Mouse (Mus musculus) heart, adult 18-20 months (tissue): ENCODE data around the gene Letm1. TPM values are rescaled to one million over a fixed set of nuclear protein-coding genes. Genes with fewer than 3 reads are reported as not detected.

ENCODE experiments used
- DNase-seq, 2 experiments: peaks; one replicate each; pipeline ENCODE4 v3.0.0; 2021 to 2022; ENCODE audit warnings: mixed read lengths in 1 of 2
- total RNA-seq, 2 experiments: library from RNA; stranded (reverse); gene quantifications; 2 replicates each; pipeline ENCODE4 v1.2.3; 2021

Letm1 gene
- total RNA-seq, 2 experiments from 2014 or later = 141 to 143 TPM

DNA sequence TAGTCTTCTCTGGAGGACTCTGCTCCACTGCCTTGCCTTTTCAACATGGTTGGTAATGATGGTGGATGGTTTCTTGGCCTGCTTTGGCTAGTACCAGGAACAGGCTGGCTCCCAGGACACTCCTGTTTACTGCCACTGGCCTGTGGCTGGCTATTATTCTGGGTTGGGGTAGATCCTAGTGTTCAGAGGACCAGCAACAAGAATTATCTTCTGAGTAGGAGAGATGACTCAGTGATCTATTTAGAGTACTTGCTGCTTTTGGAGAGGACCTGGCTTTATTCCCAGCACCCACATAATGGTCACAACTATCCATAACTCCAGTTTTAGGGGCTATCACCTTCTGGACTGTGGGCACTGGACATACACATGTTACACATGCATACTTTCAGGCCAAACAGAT lies 44.3 kb downstream of the Letm1 start:
- no peak for DNase-seq

DNA sequence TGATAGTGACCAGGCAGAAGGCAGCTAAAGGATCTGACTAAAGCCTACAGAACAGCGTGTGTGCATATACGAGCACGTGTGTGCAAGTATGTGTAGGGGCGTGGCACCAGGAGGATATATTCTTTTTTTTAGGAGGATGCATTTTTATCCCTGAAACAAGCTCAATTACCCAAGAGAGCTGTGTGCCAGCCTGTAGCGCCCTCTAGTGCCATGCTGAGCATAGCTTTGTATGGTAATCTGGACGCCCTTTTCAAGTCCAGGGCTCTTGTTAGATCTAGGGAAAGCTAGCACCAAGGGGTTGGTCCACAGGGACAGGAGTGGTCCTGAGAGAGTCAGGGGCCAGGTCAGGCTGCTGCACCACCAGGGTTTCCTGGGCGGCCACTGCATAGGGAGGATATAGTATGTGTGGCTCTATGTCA lies 44.7 kb downstream of the Letm1 start:
- DNase-seq = peak; percentile 63 to 85

DNA sequence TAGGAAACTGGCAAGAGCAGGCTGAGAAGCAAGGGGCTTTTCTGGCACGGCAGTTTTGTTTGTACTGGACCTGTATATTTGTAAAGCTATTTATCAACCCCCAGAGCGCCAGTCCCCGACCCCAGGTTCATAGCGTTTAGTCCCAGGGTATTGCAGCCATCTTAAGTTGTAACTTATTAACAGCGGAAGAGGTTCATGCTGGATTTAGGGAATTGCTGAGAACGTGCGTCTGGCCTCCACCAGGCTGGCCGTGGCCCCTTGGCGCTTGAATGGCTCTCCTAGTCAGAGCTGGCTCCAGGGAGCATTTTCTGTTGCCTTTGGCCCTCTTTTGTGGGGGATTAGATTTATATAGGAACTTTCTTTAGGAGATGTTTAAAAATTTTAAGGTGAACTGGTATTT lies 46.4 kb downstream of the Letm1 start:
- no peak for DNase-seq

DNA sequence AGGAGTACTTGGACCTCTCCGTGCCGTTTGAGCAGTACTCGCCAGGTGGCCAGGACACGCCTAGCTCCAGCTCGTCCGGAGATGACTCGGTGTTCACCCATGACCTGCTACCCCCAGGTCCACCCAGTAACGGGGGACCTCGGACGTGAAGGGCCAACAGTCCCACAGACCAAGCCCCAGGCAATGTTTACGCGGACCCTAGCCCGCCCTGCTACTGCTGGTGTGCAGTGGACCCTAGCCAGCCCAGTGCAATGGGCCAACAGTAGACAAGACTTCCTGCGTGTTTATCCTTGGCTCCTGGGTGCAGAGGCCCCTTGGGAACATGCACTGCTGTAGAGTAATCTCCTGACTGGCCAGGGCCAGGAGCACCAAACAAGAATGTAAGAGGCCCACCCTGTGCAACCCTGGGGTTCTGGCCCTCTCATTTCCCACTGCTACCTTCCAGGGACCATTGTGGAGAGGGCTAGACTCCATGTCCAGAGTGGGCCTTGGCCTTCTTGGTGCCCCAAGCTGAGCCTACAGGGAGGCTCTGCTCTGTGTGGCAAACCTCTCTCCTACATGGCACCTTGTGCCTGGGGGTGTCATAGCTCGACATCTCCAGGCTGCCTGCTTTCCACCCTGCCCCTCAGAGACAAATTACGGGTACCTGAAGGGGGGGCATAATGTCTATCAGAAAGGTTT lies 47.1 kb downstream of the Letm1 start:
- no peak for DNase-seq

DNA sequence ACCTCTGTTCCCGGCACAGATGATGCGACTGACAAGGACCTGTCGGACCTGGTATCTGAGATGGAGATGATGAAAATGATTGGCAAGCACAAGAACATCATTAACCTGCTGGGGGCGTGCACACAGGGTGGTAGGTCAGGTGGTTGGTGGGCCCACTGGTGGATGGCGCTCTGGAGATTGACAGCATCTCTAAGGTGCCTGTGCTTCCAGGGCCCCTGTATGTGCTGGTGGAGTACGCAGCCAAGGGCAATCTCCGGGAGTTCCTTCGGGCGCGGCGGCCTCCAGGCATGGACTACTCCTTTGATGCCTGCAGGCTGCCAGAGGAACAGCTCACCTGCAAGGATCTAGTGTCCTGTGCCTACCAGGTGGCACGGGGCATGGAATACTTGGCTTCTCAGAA lies 48.8 kb downstream of the Letm1 start:
- no peak for DNase-seq

DNA sequence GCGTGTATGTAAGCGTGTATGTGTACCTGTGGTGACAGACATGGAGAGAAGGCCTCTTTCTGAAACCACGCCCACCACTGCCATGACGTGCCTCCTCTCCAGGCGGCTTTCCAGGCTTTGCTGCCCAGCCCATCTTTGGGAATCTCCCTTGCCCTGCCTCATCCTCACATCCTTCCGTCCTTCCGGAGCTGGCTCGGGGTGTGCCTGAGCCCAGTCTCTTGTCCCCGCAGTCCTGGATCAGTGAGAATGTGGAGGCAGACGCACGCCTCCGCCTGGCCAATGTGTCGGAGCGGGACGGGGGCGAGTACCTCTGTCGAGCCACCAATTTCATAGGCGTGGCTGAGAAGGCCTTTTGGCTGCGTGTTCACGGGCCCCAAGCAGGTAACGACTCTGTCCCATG lies 51.6 kb downstream of the Letm1 start:
- DNase-seq = no peak

DNA sequence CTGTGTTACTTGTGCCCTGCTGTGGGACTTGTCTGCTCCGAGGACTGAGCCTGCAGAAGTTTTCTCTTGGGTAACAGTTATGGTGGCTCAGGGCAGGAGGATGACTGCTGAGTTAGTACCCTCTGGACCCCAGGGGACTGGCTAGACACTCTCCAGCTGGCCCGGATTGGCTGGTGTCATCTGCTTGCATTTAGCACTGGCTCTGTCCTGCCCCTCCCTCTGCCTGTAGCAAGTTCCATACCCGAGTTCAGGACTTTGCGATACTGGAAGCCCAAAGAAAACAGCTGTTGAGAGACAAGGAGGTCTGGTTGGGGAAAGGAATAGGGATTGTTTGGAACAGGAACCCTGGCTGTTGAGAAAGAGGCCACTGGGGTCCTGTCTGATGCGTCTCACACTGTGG lies 52.1 kb downstream of the Letm1 start:
- DNase-seq = no peak

DNA sequence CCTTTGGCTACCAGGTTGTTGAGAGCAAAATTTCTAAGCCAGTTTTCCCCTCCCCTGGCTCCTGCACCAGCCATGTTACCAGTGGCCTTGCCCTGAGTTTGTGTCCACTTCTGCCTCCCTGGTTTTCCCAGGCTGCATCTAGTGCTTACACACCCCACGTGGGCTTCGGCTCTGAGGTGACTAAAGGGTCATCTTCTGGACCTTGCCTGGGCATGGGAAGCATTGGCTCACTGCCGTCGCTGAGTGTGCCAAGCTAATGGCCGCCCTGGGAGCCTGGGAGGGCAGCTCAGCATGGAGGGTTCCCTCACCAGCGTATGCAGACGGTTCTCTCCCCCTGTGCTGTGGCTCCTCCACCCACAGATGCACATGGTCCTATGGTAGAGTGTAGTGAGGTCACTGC lies 53.8 kb downstream of the Letm1 start:
- no peak for DNase-seq

DNA sequence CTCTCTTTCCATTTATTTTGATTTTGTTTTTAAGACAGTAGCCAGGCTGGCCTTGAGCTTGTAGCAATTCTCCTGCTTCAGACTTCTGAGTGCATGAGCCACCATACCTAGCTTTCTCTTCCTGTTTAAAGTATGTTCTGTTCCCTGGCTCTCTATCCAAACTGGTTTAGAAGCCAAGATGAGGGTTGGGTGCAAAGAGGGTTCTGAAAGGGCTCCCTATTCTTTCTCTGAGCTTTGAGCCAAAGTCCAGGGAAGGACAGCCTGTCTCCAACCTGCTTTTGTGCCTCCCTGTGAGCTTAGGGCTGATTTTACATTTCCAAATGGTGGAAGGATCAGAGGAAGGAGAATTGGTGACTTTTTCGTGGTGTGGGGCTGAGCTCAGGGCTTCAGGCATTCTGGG lies 55.7 kb downstream of the Letm1 start:
- DNase-seq = no peak

DNA sequence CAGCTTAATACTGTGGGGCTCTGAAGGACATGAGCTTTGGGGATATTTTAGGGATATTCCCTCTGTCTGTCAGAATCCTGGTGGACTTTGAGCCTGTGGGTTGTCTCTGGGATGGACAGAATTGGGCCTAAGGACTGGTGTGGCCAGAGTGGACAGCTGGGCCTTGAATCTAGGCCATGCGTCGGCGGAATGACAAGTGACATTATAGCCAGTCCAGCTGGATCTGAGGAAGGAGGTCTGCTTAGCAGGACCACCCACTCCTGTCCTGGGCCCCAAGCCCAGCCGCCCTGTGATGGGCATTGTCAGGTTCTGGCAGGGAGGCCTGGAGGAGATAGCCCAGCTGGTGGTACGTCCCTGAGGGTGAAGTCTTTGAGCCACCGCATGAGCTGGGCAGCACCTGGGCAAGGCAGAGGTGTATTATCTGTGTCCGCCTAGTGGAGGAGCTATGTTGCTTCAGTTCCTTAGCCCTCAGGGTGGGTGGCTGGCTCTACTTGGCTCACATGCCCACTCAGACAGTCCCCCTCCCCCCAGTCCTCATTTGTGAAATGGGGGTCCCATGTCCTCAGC lies 56.5 kb downstream of the Letm1 start:
- DNase-seq = no peak

DNA sequence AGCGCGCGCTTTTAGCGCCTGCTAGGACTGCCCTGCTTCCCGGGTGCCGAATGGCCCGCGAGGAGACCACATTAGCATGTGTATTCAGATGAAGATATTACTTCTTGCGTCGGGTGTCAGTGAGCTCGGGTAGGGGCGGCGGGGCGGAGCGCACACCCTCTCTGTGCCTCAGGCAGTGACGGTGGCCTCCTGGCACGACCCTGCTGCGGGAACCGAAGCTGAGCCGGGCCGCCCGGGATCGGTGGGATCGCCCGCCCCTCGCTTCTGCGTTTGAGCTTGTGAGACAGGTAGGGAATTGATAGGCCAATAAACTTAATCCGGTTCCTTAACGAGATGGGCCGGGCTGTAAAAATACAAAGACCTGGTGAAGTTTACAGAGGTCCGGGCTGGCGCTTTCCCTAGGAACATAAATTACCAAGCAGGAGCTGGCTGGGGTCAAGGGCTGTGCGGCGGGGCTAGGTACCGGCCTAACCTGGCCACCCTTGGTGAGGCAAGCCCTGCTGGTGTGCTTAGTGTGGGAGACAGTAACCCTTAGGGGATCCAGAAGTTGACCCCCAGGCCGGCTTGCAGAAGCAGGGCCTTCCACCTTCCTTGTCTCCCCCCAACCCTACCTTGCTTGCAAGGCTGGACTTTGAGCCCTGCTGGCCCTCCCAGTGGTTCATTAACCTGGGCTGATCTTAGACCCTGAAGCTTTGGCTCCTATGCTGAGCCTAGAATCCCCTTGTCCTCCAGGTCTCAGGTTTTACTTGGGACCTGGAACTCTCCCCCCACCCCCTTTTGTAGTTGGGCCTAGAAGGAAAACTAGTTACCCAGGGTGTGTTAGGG lies 58.8 kb downstream of the Letm1 start:
- no peak for DNase-seq

DNA sequence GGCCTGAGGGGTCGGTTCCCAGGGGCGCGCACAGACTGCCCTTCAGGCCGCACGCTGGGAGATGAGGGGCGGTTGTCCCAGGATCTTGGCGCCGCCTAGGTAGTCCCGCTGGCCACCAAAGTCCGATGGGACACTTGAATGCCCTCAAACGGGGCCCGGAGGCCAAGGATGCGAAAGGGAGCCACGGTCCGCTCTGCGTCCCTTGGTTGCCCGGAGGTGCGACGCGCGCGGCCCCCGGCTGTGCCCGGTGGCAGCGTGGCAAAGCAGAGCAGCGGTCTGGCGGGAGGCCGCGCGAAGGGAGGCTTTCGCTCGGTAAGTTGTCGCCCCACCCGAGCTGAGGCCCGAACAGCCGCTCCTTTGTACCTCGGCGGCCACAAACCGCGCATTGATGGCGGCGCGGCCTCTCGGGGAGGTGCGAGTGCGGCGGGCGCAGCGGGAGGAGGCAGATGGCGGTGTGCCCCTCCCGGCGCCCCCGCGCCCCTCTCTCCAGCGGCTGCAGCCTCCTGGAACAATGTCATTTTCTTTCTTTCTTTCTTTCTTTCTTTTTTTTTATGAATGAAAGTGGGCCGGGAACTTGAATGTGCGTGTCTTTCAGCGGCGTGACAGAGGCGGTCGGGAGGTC lies 59.5 kb downstream of the Letm1 start:
- DNase-seq = no peak

DNA sequence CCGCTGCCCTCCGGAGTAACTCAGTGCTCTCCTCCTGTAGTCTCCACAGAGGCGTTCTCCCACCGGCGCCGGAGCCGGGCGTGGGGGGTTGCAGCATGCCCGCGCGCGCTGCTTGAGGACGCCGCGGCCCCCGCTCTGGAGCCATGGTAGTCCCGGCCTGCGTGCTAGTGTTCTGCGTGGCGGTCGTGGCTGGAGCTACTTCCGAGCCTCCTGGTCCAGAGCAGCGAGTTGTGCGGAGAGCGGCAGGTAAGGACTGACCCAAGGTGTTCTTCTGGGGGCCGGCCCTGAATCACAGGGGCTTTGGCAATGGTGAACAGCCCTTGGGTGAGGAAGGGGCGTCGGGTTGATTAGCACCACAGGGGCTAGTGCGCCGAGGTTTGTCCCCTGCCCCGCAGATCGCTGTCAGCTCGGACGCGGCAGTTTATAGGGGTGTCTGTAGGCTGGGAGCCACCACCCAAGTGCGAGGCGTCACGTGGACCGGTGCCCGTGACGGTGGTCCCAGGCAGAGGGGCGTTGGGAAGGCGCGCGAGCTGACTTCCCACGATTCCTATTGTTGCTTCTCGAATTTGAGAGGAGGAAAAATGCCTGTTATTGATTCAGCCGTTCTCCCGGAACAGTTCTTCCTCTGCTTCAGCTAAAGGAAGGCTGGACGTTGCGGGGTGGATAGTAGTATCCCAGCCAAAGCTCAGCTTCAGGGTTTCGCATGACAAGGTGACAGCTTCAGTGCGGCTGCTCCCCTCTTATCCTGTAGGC lies 60.2 kb downstream of the Letm1 start:
- peak in 1 of 2 experiments; percentile 41 for DNase-seq

DNA sequence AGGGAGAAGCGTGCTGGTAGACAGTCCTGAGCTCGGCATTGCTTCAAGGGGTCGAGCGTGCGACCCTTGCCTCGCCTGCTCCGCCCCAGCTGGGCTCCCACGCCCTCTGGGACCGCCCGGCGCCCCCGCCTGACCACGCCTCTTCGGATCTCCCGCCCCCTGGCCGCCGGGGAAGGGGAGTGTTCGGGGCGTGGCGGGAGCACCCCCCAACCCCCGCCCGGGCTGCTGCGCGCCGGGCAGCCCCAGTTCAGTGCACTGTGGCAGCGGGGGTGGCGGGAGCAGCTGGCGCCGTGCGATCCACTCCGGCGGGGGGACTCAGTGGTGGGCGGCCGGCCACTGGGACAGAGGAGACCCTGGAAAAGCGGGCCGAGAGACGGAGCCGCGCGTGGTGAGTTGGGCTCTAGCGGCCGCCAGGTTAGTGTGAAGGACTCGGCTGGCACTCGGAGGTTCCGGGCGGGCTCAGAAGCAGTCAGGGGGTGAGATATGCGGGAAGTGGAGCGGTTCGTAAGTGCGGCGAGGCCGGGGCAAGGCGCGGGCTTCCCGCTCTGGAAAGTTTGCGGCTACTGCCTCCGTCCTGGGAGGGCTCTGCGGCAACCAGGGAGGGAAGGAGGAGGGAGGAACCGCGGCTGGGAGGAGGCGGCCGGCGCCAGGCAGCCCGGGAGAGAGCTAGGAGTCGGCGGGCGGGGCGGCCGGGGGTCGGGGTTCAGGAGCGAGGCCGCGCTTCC lies 60.9 kb downstream of the Letm1 start, which contains the start of gene Fgfr3:
Gene Fgfr3, plus strand, starts transcription at position 134 of the 725 bp plus-strand sequence.
- DNase-seq = peak; percentile 79 to 83

DNA sequence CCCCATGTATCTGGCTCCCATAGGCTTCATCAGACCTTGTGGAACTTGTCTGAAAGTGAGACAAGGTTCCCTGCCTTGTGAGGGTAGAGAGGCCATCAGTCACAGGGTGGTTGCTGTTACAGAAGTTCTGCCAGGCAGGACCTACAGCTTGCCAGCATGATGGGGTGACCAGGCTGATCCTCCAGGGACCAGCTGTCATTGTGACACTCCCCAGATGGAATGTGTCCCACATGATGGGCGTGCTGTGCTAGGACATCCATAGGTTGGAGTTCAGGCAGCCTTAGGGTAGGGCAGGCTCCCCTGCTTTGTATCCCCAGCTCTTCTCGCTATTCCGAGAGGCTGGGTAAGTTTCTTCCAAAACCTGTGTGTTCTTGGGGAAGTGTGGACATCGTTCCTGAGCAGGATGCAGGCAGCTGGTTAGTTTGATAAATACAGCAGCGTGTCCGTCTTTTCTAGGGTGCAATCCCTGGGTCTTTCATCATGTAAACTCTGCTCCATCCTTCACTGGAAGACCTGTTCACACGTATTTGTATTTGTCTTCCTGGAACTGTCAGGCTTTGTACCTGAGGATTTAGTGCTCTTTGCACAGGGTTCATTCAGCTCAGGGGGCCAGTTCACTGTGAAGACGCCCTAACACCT lies 61.6 kb downstream of the Letm1 start:
- no peak for DNase-seq

DNA sequence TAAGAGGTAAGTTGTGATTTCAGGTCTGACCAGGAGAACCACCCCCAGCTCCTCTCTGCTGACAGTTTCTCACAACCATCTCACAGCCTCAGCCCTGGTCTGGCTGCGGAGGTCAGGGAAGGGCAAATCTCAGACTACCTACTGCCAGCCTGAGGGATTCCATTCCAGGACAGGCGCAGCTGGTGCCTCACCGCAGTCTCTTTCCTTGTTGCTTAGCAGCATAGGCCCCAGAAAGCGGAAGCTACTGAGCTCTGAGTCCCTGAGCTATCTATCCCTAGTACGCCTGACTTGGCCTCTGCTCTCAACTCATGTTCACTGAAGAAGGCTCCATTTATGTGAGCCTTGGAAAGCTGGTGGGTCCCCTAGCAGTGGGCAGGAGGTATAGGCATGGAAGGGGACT lies 64.2 kb downstream of the Letm1 start:
- no peak for DNase-seq

DNA sequence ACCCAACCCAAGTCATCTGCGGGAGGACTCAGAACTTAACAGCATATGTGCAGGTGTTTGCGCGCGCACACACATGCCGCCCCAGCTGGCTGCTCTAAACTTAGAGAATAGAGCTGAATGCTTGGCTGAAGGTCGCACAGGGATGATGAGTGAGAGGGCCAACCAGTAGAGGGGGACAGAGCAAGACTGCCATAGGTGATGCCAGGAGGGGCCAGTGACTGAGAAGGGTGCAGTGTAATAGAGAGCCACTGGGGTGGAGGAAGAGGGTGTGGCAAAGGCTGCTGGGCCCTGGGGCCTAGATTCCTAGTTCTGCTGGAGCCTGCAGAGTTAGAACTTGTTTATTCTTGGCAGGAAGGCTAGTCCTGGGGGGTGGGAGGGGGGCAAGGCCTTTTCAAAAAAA lies 66.2 kb downstream of the Letm1 start:
- DNase-seq = no peak

DNA sequence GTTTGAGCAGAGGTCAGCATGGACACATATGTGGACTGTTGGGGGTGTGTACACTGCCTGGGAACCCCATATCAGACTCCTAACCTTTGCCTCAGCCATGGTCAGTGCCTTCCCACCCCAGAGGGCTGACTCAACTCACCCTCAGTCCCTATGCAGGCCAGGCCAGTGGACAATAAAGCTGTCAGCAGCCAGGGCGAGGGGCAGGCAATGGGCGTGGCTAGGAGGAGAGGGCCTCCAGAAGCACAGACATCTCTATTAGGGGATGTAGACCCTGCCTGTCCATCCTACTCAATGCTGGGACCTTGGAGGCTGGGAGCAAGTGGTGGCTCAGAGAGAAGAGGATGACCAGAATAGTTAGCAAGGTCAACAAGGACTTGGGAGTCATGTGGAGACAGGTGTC lies 67.4 kb downstream of the Letm1 start:
- DNase-seq = no peak

DNA sequence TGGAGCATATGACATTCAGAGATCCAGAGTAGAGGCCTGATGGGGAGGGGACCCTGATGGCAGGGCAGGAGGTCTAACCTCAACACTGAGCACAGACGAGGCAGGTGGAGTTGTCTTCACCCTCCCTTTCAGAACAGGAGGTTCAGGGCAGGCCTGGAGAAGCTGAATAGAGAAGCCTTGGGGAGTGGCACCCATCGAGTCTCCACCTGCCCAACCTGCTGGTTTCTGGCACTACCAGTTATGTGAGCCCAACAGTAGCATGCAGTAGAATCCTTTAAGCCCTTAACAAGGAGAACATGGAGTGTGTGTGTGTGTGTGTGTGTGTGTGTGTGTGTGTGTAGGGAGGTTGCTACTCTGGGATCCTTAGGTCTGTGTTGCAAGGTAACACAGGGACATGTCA lies 70.1 kb downstream of the Letm1 start:
- DNase-seq = no peak

DNA sequence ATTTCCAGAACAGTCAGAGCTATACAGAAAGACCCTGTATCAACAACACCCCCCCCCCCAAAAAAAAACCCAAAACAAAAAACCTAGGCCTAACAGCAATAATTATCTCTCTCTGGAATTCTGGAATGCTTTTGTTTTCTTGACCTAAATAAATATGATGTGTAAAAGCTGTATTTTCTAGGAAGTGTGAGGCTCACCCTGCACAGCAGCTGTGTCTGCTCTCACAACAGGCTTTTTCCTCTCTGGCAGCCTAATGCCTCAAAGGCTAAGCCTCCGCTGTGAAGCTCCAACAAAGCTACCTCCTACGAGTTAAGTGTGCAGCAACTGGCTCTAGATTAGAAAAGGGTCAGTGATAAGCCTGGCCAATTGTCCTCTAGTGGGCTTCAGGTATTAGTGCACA lies 73.6 kb downstream of the Letm1 start:
- no peak for DNase-seq

DNA sequence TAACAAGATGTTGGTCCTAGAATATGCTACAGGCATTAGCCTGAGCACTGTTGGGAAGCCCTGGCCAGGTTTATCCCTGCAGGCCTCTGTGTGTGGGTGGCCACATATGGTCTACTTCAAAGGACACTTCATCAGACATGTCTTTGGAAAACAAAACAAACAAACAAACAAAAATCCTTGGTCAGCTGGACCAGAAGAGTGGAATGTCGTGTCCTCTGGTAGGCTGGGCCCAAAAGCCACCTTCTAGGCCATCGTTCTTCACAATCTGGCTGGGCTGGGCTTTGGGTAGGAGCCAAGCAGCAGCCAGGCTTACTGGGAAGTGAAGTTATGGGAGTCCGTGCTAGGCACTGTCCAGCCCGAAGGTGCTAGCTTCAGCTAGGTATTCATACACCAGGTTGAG lies 75.5 kb downstream of the Letm1 start:
- DNase-seq = no peak
